Mouse (Mus musculus): Measurements from ENCODE around the gene Txn1. TPM values are rescaled to one million over a fixed set of nuclear protein-coding genes. Genes with fewer than 3 reads are reported as not detected.

Gene Txn1
- polyA plus RNA-seq, 1 experiment from 2014 or later: 294 TPM

DNA sequence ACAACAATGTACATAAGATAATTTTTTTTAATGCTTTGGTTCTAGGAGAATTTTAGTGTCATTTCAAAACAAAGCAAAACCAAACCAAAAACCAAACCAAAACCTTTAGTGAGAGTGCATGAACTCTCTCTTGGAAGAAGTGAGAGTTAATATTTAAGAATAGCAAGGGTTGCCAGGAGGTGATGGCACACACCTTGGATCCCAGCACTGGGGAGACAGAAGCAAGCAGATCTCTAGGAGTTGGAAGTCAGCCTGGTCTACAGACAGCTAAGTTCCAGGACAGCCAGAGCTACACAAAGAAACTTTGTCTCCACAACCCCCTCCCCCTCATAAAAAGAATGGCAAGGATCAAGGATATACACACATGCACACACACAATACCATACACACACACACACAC lies 43.2 kb downstream of the Txn1 start:
- no peak overlapping the region for H3K9ac ChIP-seq (replicated peaks; ENCODE audit: low read depth, low read length)
- no peak overlapping the region for H3K4me3 ChIP-seq (ENCODE audit: low read depth, low read length)
- no peak overlapping the region for H3K4me2 ChIP-seq (ENCODE audit: low read depth, low read length)
- H3K9me3 ChIP-seq (ENCODE audit: control insufficient read depth, low read length): no peaks in the 10 kb centered on the region
- no peaks in the 10 kb centered on the region for H3K36me3 ChIP-seq (ENCODE audit: control insufficient read depth, insufficient read depth, low read length)
- no peak for ATAC-seq (ENCODE audit: low read depth)
- no peaks in the 10 kb centered on the region for H3K27me3 ChIP-seq (ENCODE audit: control insufficient read depth, insufficient read depth, low read length)
- H3K4me1 ChIP-seq (ENCODE audit: control insufficient read depth, insufficient read depth, low read length): no peaks in the 10 kb centered on the region
- H3K27ac ChIP-seq (ENCODE audit: low read depth, low read length): no peak overlapping the region

DNA sequence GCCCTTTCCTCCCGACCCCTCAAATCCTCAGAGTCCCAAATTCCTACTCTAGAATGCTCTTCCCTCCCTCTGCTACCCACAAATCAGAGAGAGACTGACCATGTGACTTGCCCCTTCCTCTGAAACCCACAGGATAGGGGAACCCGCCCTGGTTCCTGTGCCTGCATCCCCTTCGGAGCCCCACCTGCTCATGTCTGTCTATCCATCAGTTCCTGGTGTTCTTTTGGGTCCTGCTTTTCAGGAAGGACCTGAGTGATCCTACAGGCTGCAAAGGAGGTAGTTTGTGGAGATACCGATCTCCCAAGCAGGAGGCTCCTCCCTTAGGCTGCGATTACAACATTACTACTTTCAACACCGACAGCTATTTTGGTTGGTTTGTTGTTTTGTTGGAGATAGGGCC lies 47.4 kb downstream of the Txn1 start:
- ATAC-seq (ENCODE audit: low read depth): no peak
- Histone ChIP-seq H3K27ac (ENCODE audit: low read depth, low read length) (no peak overlapping the region), H3K4me2 (ENCODE audit: low read depth, low read length) (no peak overlapping the region), H3K4me1 (ENCODE audit: control insufficient read depth, insufficient read depth, low read length) (no peaks in the 10 kb centered on the region), H3K36me3 (ENCODE audit: control insufficient read depth, insufficient read depth, low read length) (no peaks in the 10 kb centered on the region), H3K9ac (replicated peaks; ENCODE audit: low read depth, low read length) (no peak overlapping the region), H3K9me3 (ENCODE audit: control insufficient read depth, low read length) (no peaks in the 10 kb centered on the region), H3K27me3 (ENCODE audit: control insufficient read depth, insufficient read depth, low read length) (no peaks in the 10 kb centered on the region), H3K4me3 (ENCODE audit: low read depth, low read length) (no peak overlapping the region)
- WGBS: 82% methylated on average over 6 of the region's 6 CpGs

DNA sequence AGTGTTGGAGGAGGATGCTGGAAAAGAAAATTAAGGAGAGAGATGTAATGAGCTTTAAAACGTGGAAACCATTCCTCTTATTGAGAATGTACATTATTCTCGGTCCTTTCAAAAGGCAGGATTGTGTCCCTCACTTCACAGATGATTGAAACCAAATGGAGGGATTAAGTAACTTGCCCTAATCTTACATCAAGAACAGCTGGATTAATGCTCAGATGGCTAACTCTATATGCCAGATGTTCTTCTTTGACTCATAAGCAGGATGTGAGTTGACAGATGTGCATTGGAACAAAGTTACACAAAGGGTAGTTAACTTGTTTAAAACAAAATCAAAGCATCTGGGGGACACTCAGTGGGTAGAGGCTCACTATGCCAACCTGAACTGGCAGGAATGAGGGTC lies 49.5 kb downstream of the Txn1 start:
- ATAC-seq (ENCODE audit: low read depth): no peak
- Histone ChIP-seq H3K9me3 (ENCODE audit: control insufficient read depth, low read length) (no peaks in the 10 kb centered on the region), H3K4me1 (ENCODE audit: control insufficient read depth, insufficient read depth, low read length) (no peaks in the 10 kb centered on the region), H3K36me3 (ENCODE audit: control insufficient read depth, insufficient read depth, low read length) (no peaks in the 10 kb centered on the region), H3K27me3 (ENCODE audit: control insufficient read depth, insufficient read depth, low read length) (no peaks in the 10 kb centered on the region), H3K27ac (ENCODE audit: low read depth, low read length) (no peak overlapping the region), H3K4me3 (ENCODE audit: low read depth, low read length) (no peak overlapping the region), H3K4me2 (ENCODE audit: low read depth, low read length) (no peak overlapping the region), H3K9ac (replicated peaks; ENCODE audit: low read depth, low read length) (no peak overlapping the region)
- WGBS: 69% methylated on average over 2 of the region's 2 CpGs

DNA sequence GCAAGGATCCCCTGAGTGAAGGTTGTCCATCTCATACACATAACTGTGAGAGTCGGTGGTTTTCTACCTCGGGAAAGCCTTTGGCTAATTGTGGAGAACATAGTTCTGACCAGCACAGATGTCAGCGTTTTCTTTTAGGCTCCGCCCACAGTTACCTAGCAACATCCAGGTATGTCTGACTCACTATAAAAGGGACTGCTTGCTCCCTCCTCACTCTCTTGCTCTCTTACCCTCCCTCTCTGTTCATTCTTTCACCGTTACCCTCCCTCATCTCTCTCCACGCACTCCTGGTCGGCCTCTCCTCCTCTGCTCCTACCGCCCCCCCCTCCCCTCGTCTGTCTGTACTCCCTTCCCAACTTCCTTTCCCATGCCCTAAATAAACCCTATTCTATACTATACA lies 51.6 kb downstream of the Txn1 start:
- no peaks in the 10 kb centered on the region for H3K9me3 ChIP-seq (ENCODE audit: control insufficient read depth, low read length)
- H3K27me3 ChIP-seq (ENCODE audit: control insufficient read depth, insufficient read depth, low read length): no peaks in the 10 kb centered on the region
- no peak overlapping the region for H3K27ac ChIP-seq (ENCODE audit: low read depth, low read length)
- no peaks in the 10 kb centered on the region for H3K36me3 ChIP-seq (ENCODE audit: control insufficient read depth, insufficient read depth, low read length)
- H3K4me2 ChIP-seq (ENCODE audit: low read depth, low read length): no peak overlapping the region
- 30% methylated on average over 9 of the region's 9 CpGs for WGBS
- ATAC-seq (ENCODE audit: low read depth): peak; percentile 28; the same call in 1 of the 2 replicates
- H3K4me3 ChIP-seq (ENCODE audit: low read depth, low read length): no peak overlapping the region
- H3K4me1 ChIP-seq (ENCODE audit: control insufficient read depth, insufficient read depth, low read length): no peaks in the 10 kb centered on the region
- no peak overlapping the region for H3K9ac ChIP-seq (replicated peaks; ENCODE audit: low read depth, low read length)

DNA sequence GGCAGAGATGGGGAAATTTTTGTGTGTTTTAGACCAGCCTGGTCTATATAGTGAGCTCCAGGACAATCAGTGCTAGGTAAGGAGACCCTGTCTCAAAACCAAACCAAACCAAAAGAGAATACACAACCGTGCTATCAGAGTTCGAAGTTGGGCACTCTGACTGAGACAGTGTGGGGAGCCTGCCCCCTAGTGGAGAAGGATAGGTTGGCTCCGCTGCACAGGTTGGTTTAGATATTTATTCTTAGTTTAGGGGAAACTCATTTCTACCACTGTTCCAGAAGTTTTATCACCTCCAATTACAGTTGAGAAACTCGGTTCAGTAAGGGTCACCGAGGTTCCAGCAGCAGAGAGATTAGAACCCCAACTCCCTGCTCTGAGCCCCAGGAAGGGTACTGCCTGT lies 52.0 kb downstream of the Txn1 start:
- H3K27me3 ChIP-seq (ENCODE audit: control insufficient read depth, insufficient read depth, low read length): no peaks in the 10 kb centered on the region
- 12% methylated on average over 5 of the region's 5 CpGs for WGBS
- ATAC-seq (ENCODE audit: low read depth): peak; percentile 64; the same call in 1 of the 2 replicates
- H3K4me2 ChIP-seq (ENCODE audit: low read depth, low read length): no peak overlapping the region
- H3K27ac ChIP-seq (ENCODE audit: low read depth, low read length): no peak overlapping the region
- no peak overlapping the region for H3K9ac ChIP-seq (replicated peaks; ENCODE audit: low read depth, low read length)
- no peaks in the 10 kb centered on the region for H3K9me3 ChIP-seq (ENCODE audit: control insufficient read depth, low read length)
- no peak overlapping the region for H3K4me3 ChIP-seq (ENCODE audit: low read depth, low read length)
- H3K36me3 ChIP-seq (ENCODE audit: control insufficient read depth, insufficient read depth, low read length): no peaks in the 10 kb centered on the region
- no peaks in the 10 kb centered on the region for H3K4me1 ChIP-seq (ENCODE audit: control insufficient read depth, insufficient read depth, low read length)

DNA sequence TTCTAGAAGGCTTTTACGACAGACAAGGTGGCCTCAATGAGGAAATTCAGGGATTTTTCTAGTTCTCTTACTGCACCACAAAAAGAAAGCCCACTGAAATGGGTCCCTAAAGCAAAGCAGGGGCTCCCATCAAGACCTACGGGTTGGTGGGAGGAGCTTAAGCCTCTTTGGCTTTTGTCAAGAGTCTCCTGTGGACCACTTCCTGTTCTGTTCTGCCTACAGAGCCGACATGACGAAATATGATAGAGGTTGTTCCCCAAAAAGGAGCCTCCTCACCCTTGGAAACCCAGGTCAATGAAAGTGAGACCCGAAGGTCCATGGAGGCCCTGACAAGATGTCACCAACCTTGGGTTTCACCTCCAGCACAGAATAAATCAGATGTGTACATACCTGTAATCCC lies 53.6 kb downstream of the Txn1 start:
- no peak overlapping the region for H3K27ac ChIP-seq (ENCODE audit: low read depth, low read length)
- no peak for ATAC-seq (ENCODE audit: low read depth)
- H3K4me1 ChIP-seq (ENCODE audit: control insufficient read depth, insufficient read depth, low read length): no peaks in the 10 kb centered on the region
- no peaks in the 10 kb centered on the region for H3K9me3 ChIP-seq (ENCODE audit: control insufficient read depth, low read length)
- no peaks in the 10 kb centered on the region for H3K27me3 ChIP-seq (ENCODE audit: control insufficient read depth, insufficient read depth, low read length)
- H3K36me3 ChIP-seq (ENCODE audit: control insufficient read depth, insufficient read depth, low read length): no peaks in the 10 kb centered on the region
- H3K9ac ChIP-seq (replicated peaks; ENCODE audit: low read depth, low read length): no peak overlapping the region
- WGBS: 87% methylated on average over 5 of the region's 5 CpGs
- H3K4me3 ChIP-seq (ENCODE audit: low read depth, low read length): no peak overlapping the region
- H3K4me2 ChIP-seq (ENCODE audit: low read depth, low read length): no peak overlapping the region

DNA sequence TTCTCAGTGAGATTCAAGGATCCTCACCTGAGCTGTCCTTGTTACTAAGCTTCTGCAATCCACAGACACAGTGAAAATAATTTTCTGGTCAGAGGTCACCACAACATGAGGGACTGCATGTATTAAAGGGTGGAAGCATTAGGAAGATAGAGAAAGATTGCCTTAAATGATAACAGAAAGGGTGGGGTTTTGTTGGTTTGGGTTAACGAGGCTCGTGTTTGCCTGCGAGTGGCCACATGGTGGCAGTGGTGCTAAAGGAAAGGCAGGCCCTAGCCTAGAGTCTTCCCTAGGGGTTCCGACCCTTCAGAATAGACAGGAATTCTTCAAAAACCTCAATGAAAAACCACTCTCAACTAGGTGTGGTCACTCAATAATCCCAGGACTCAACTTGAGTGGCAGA lies 55.0 kb downstream of the Txn1 start:
- no peak overlapping the region for H3K4me3 ChIP-seq (ENCODE audit: low read depth, low read length)
- no peaks in the 10 kb centered on the region for H3K27me3 ChIP-seq (ENCODE audit: control insufficient read depth, insufficient read depth, low read length)
- no peaks in the 10 kb centered on the region for H3K4me1 ChIP-seq (ENCODE audit: control insufficient read depth, insufficient read depth, low read length)
- H3K27ac ChIP-seq (ENCODE audit: low read depth, low read length): no peak overlapping the region
- WGBS: 8% methylated on average over 4 of the region's 4 CpGs
- H3K9ac ChIP-seq (replicated peaks; ENCODE audit: low read depth, low read length): no peak overlapping the region
- H3K4me2 ChIP-seq (ENCODE audit: low read depth, low read length): no peak overlapping the region
- no peaks in the 10 kb centered on the region for H3K9me3 ChIP-seq (ENCODE audit: control insufficient read depth, low read length)
- no peaks in the 10 kb centered on the region for H3K36me3 ChIP-seq (ENCODE audit: control insufficient read depth, insufficient read depth, low read length)
- ATAC-seq (ENCODE audit: low read depth): peak; percentile 65; the same call in 1 of the 2 replicates

DNA sequence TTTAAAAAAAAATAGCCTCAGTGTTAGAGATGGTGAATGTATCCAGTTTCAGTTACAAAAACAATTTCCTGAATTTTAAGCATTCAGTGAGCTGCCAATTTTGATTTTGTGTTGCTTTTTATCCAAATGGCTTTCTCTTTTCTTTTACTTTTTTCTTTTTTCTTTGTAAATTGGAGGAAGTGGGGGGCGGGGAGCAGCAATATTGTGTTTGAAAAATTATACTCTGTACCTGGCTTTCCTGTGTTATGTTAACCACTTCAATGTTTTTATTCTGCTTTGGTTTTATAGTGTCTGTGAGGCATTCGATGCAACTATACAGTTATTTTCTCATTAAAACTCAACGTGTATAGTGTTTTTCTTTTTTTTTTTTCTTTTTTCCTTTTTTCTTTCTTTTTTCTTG lies 59.6 kb downstream of the Txn1 start:
- Histone ChIP-seq H3K27ac (ENCODE audit: low read depth, low read length) (no peak overlapping the region), H3K4me3 (ENCODE audit: low read depth, low read length) (no peak overlapping the region), H3K9ac (replicated peaks; ENCODE audit: low read depth, low read length) (no peak overlapping the region), H3K9me3 (ENCODE audit: control insufficient read depth, low read length) (no peaks in the 10 kb centered on the region), H3K4me1 (ENCODE audit: control insufficient read depth, insufficient read depth, low read length) (peaks cover 3% of the 10 kb centered on the region), H3K27me3 (ENCODE audit: control insufficient read depth, insufficient read depth, low read length) (no peaks in the 10 kb centered on the region), H3K36me3 (ENCODE audit: control insufficient read depth, insufficient read depth, low read length) (no peaks in the 10 kb centered on the region), H3K4me2 (ENCODE audit: low read depth, low read length) (no peak overlapping the region)
- 89% methylated on average over 3 of the region's 3 CpGs for WGBS
- no peak for ATAC-seq (ENCODE audit: low read depth)

DNA sequence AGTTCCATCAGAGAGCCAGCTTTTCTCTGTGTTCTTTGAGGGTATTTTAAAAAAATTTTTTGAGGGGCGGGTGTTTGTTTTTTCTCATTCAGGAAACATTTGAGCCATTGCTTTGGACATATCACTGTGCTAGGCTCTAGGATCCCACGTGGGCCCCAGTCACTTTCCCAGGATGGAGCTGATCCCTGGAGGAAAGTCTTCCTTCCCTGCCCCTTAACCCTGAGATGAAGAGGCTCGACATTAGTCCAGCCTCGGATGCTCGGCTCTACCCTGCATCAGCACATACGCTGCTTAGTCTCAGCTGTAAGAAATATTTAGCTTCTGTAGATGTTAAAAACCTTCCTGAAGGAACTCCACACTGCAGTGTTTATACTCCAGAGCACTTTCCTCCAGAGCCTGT lies 60.3 kb downstream of the Txn1 start:
- Histone ChIP-seq H3K36me3 (ENCODE audit: control insufficient read depth, insufficient read depth, low read length) (no peaks in the 10 kb centered on the region), H3K27ac (ENCODE audit: low read depth, low read length) (no peak overlapping the region), H3K4me1 (ENCODE audit: control insufficient read depth, insufficient read depth, low read length) (peaks cover 4% of the 10 kb centered on the region), H3K4me3 (ENCODE audit: low read depth, low read length) (no peak overlapping the region), H3K9ac (replicated peaks; ENCODE audit: low read depth, low read length) (no peak overlapping the region), H3K27me3 (ENCODE audit: control insufficient read depth, insufficient read depth, low read length) (no peaks in the 10 kb centered on the region), H3K4me2 (ENCODE audit: low read depth, low read length) (no peak overlapping the region), H3K9me3 (ENCODE audit: control insufficient read depth, low read length) (no peaks in the 10 kb centered on the region)
- ATAC-seq (ENCODE audit: low read depth): no peak
- 66% methylated on average over 6 of the region's 6 CpGs for WGBS

DNA sequence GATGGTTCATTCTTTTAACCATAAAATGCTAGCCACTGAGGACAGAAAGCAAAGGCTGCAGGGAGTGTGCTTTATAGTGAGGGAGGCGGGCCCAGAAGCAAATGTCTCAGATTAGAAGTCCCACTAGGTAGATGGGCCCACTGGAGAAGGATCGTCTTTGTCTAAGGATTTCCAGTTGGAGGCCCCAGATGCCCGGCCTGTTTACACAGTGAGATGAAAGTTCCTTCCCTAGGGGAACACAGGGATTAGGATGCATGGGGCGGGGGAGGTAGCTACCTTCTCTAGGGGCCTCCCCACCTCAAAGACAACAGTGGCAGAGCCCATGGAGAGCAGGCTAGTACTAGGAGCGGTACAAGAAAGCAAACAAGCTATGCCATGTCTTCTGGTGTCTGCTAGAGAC lies 61.1 kb downstream of the Txn1 start:
- ATAC-seq (ENCODE audit: low read depth): no peak
- H3K27me3 ChIP-seq (ENCODE audit: control insufficient read depth, insufficient read depth, low read length): no peaks in the 10 kb centered on the region
- no peaks in the 10 kb centered on the region for H3K9me3 ChIP-seq (ENCODE audit: control insufficient read depth, low read length)
- no peaks in the 10 kb centered on the region for H3K36me3 ChIP-seq (ENCODE audit: control insufficient read depth, insufficient read depth, low read length)
- H3K27ac ChIP-seq (ENCODE audit: low read depth, low read length): no peak overlapping the region
- H3K4me2 ChIP-seq (ENCODE audit: low read depth, low read length): no peak overlapping the region
- H3K4me3 ChIP-seq (ENCODE audit: low read depth, low read length): no peak overlapping the region
- 51% methylated on average over 5 of the region's 5 CpGs for WGBS
- H3K9ac ChIP-seq (replicated peaks; ENCODE audit: low read depth, low read length): no peak overlapping the region
- peaks cover 4% of the 10 kb centered on the region for H3K4me1 ChIP-seq (ENCODE audit: control insufficient read depth, insufficient read depth, low read length)

Data from neural tube, embryonic 14.5 days (tissue).